Comparison of ENCODE assay signal across 30 mouse cellular contexts in genomic region chr1:55631496-55631895, GRCm38 (mm10).
"Had no signal": no experiment of that assay in that cellular context is flagged by ENCODE, and none has a peak within 500 bp of the region (broad histone marks: within the 10 kb centered on the region; RNA-seq: fewer than 3 reads in every experiment).

No protein-coding gene starts in this region.

- ATAC-seq: liver, embryonic 12.5 days; liver, postnatal 0 days; lung, postnatal 0 days; midbrain, embryonic 16.5 days had no signal

- H3K9me3 ChIP-seq: limb, embryonic 10.5 days; limb, embryonic 12.5 days; limb, embryonic 13.5 days; limb, embryonic 15.5 days; liver, embryonic 12.5 days; liver, embryonic 13.5 days; liver, embryonic 15.5 days; lung, embryonic 15.5 days; megakaryocyte, embryonic 14.5 days; midbrain, embryonic 10.5 days; midbrain, embryonic 12.5 days; midbrain, embryonic 13.5 days had no signal

- H3K36me3 ChIP-seq: limb, embryonic 10.5 days; limb, embryonic 12.5 days; limb, embryonic 13.5 days; limb, embryonic 15.5 days; liver, embryonic 12.5 days; liver, embryonic 13.5 days; liver, embryonic 15.5 days; lung, embryonic 15.5 days; midbrain, embryonic 10.5 days; midbrain, embryonic 12.5 days; midbrain, embryonic 13.5 days had no signal

- H3K9ac ChIP-seq: limb, embryonic 12.5 days; limb, embryonic 13.5 days; limb, embryonic 15.5 days; liver, embryonic 12.5 days; liver, embryonic 13.5 days; liver, embryonic 14.5 days; liver, embryonic 15.5 days; liver, postnatal 0 days; lung, embryonic 14.5 days; lung, embryonic 15.5 days; midbrain, embryonic 12.5 days; midbrain, embryonic 13.5 days had no signal

- H3K27me3 ChIP-seq: limb, embryonic 12.5 days; limb, embryonic 13.5 days; limb, embryonic 15.5 days; liver, embryonic 12.5 days; liver, embryonic 13.5 days; liver, embryonic 15.5 days; lung, embryonic 15.5 days; megakaryocyte, embryonic 14.5 days; midbrain, embryonic 13.5 days had no signal

- H3K27ac ChIP-seq: left cerebral cortex, adult 2 months; limb, embryonic 10.5 days; limb, embryonic 12.5 days; limb, embryonic 13.5 days; limb, embryonic 15.5 days; liver, embryonic 12.5 days; liver, embryonic 13.5 days; liver, embryonic 14.5 days; liver, embryonic 15.5 days; lung, embryonic 15.5 days; macrophage; midbrain, embryonic 10.5 days; midbrain, embryonic 12.5 days; midbrain, embryonic 13.5 days had no signal

- H3K4me1 ChIP-seq: limb, embryonic 12.5 days; limb, embryonic 15.5 days; liver, embryonic 12.5 days; liver, embryonic 13.5 days; liver, embryonic 15.5 days; lung, embryonic 15.5 days; megakaryocyte, embryonic 14.5 days had no signal

- H3K4me3 ChIP-seq: left cerebral cortex, adult 2 months; limb, embryonic 10.5 days; limb, embryonic 12.5 days; limb, embryonic 13.5 days; limb, embryonic 15.5 days; liver, embryonic 12.5 days; liver, embryonic 13.5 days; liver, embryonic 15.5 days; lung, embryonic 15.5 days; megakaryocyte, embryonic 14.5 days; midbrain, embryonic 10.5 days; midbrain, embryonic 12.5 days; midbrain, embryonic 13.5 days; myocyte had no signal

- DNase-seq: left cerebral cortex, postnatal 4 days; liver; liver, embryonic 13.5 days; liver, postnatal 0 days; lung, adult 18-20 months; lung, adult 2 months; lung, embryonic 14.5 days; lung, postnatal 10 days; lung, postnatal 14 days; lung, postnatal 36 days; lung, postnatal 4 days; midbrain, embryonic 14.5 days had no signal

- H3K4me2 ChIP-seq: limb, embryonic 12.5 days; limb, embryonic 13.5 days; limb, embryonic 15.5 days; liver, embryonic 11.5 days; liver, embryonic 12.5 days; liver, embryonic 13.5 days; liver, embryonic 15.5 days; lung, embryonic 14.5 days; lung, embryonic 15.5 days; midbrain, embryonic 12.5 days; midbrain, embryonic 13.5 days had no signal
